Mouse (Mus musculus): ENCODE measurements at regions not wholly inside any gene's neighbourhood (a gene's known extent, or its start where the extent isn't known, plus 50 kb on each side); places are given as distances from the start of the nearest gene placed in this dataset.

- H3K9ac ChIP-seq (replicated peaks; ENCODE audit: low read depth, low read length) = no peak overlapping the region
- H3K4me3 ChIP-seq (ENCODE audit: low read depth, low read length) = no peak overlapping the region
- H3K27ac ChIP-seq (ENCODE audit: low read length) = no peak overlapping the region
- no peak for ATAC-seq (ENCODE audit: insufficient number of reproducible peaks, insufficient read depth, low FRiP score, low read depth)
- WGBS = 93% methylated on average over 9 of the region's 9 CpGs
- H3K36me3 ChIP-seq (ENCODE audit: control insufficient read depth, insufficient read depth, low read length) = no peaks in the 10 kb centered on the region
- H3K9me3 ChIP-seq (ENCODE audit: control insufficient read depth, low read depth, low read length) = no peaks in the 10 kb centered on the region
- H3K4me1 ChIP-seq (ENCODE audit: control insufficient read depth, insufficient read depth, low read length) = peaks cover 19% of the 10 kb centered on the region
- H3K4me2 ChIP-seq (replicated peaks; ENCODE audit: low read depth, low read length) = no peak overlapping the region
- no peaks in the 10 kb centered on the region for H3K27me3 ChIP-seq (ENCODE audit: control insufficient read depth, insufficient read depth, low read length)
Observed at GRCm38 (mm10) chr9:116388025-116388424, 212.9 kb upstream of the Tgfbr2 start.

- 54% methylated on average over 21 of the region's 21 CpGs for WGBS
- H3K27ac ChIP-seq (ENCODE audit: low read length) = peak overlapping the region; percentile 81; the same call in 1 of the 2 replicates
- H3K27me3 ChIP-seq (ENCODE audit: control insufficient read depth, insufficient read depth, low read length) = no peaks in the 10 kb centered on the region
- H3K4me2 ChIP-seq (replicated peaks; ENCODE audit: low read depth, low read length) = peak overlapping the region; percentile 45
- H3K9ac ChIP-seq (replicated peaks; ENCODE audit: low read depth, low read length) = no peak overlapping the region
- peak; percentile 29; the same call in 1 of the 2 replicates for ATAC-seq (ENCODE audit: insufficient number of reproducible peaks, insufficient read depth, low FRiP score, low read depth)
- H3K4me3 ChIP-seq (ENCODE audit: low read depth, low read length) = no peak overlapping the region
- no peaks in the 10 kb centered on the region for H3K9me3 ChIP-seq (ENCODE audit: control insufficient read depth, low read depth, low read length)
- H3K4me1 ChIP-seq (ENCODE audit: control insufficient read depth, insufficient read depth, low read length) = peaks cover 19% of the 10 kb centered on the region
- H3K36me3 ChIP-seq (ENCODE audit: control insufficient read depth, insufficient read depth, low read length) = no peaks in the 10 kb centered on the region
Observed at GRCm38 (mm10) chr9:116384176-116385076, 209.3 kb upstream of the Tgfbr2 start.

GRCm38 (mm10) chr9:116383411-116384101 lies 208.4 kb upstream of the Tgfbr2 start:
- no peak overlapping the region for H3K4me3 ChIP-seq (ENCODE audit: low read depth, low read length)

GRCm38 (mm10) chr9:116377706-116378105 lies 202.5 kb upstream of the Tgfbr2 start:
- Histone ChIP-seq H3K9ac (replicated peaks; ENCODE audit: low read depth, low read length) (no peak overlapping the region), H3K36me3 (ENCODE audit: control insufficient read depth, insufficient read depth, low read length) (no peaks in the 10 kb centered on the region), H3K9me3 (ENCODE audit: control insufficient read depth, low read depth, low read length) (no peaks in the 10 kb centered on the region), H3K4me1 (ENCODE audit: control insufficient read depth, insufficient read depth, low read length) (no peaks in the 10 kb centered on the region), H3K27me3 (ENCODE audit: control insufficient read depth, insufficient read depth, low read length) (no peaks in the 10 kb centered on the region), H3K4me2 (replicated peaks; ENCODE audit: low read depth, low read length) (no peak overlapping the region), H3K4me3 (ENCODE audit: low read depth, low read length) (no peak overlapping the region), H3K27ac (ENCODE audit: low read length) (no peak overlapping the region)
- no peak for ATAC-seq (ENCODE audit: insufficient number of reproducible peaks, insufficient read depth, low FRiP score, low read depth)
- WGBS = 72% methylated on average over 1 of the region's 1 CpGs

More at GRCm38 (mm10) chr9:116383411-116384101, 208.4 kb upstream of the Tgfbr2 start:
- Histone ChIP-seq H3K9me3 (ENCODE audit: control insufficient read depth, low read depth, low read length) (no peaks in the 10 kb centered on the region), H3K9ac (replicated peaks; ENCODE audit: low read depth, low read length) (no peak overlapping the region), H3K4me2 (replicated peaks; ENCODE audit: low read depth, low read length) (peak overlapping the region; percentile 45), H3K27me3 (ENCODE audit: control insufficient read depth, insufficient read depth, low read length) (no peaks in the 10 kb centered on the region), H3K36me3 (ENCODE audit: control insufficient read depth, insufficient read depth, low read length) (no peaks in the 10 kb centered on the region), H3K4me1 (ENCODE audit: control insufficient read depth, insufficient read depth, low read length) (peaks cover 19% of the 10 kb centered on the region), H3K27ac (ENCODE audit: low read length) (peak overlapping the region; percentile 81)
- ATAC-seq (ENCODE audit: insufficient number of reproducible peaks, insufficient read depth, low FRiP score, low read depth) = peak; percentile 84
- 12% methylated on average over 18 of the region's 18 CpGs for WGBS

GRCm38 (mm10) chr9:116375658-116376357 lies 200.6 kb upstream of the Tgfbr2 start:
- WGBS = 63% methylated on average over 12 of the region's 12 CpGs
- no peaks in the 10 kb centered on the region for H3K4me1 ChIP-seq (ENCODE audit: control insufficient read depth, insufficient read depth, low read length)

GRCm38 (mm10) chr9:116374343-116374742 lies 199.2 kb upstream of the Tgfbr2 start:
- no peaks in the 10 kb centered on the region for H3K27me3 ChIP-seq (ENCODE audit: control insufficient read depth, insufficient read depth, low read length)
- H3K36me3 ChIP-seq (ENCODE audit: control insufficient read depth, insufficient read depth, low read length) = no peaks in the 10 kb centered on the region
- no peak overlapping the region for H3K9ac ChIP-seq (replicated peaks; ENCODE audit: low read depth, low read length)
- H3K9me3 ChIP-seq (ENCODE audit: control insufficient read depth, low read depth, low read length) = no peaks in the 10 kb centered on the region
- no peak overlapping the region for H3K4me2 ChIP-seq (replicated peaks; ENCODE audit: low read depth, low read length)
- WGBS = 48% methylated on average over 4 of the region's 4 CpGs
- no peak overlapping the region for H3K27ac ChIP-seq (ENCODE audit: low read length)
- no peaks in the 10 kb centered on the region for H3K4me1 ChIP-seq (ENCODE audit: control insufficient read depth, insufficient read depth, low read length)
- no peak overlapping the region for H3K4me3 ChIP-seq (ENCODE audit: low read depth, low read length)
- ATAC-seq (ENCODE audit: insufficient number of reproducible peaks, insufficient read depth, low FRiP score, low read depth) = no peak

More at GRCm38 (mm10) chr9:116375658-116376357, 200.6 kb upstream of the Tgfbr2 start:
- Histone ChIP-seq H3K9ac (replicated peaks; ENCODE audit: low read depth, low read length) (no peak overlapping the region), H3K4me3 (ENCODE audit: low read depth, low read length) (no peak overlapping the region), H3K4me2 (replicated peaks; ENCODE audit: low read depth, low read length) (no peak overlapping the region), H3K9me3 (ENCODE audit: control insufficient read depth, low read depth, low read length) (no peaks in the 10 kb centered on the region), H3K27ac (ENCODE audit: low read length) (no peak overlapping the region), H3K36me3 (ENCODE audit: control insufficient read depth, insufficient read depth, low read length) (no peaks in the 10 kb centered on the region), H3K27me3 (ENCODE audit: control insufficient read depth, insufficient read depth, low read length) (no peaks in the 10 kb centered on the region)
- ATAC-seq (ENCODE audit: insufficient number of reproducible peaks, insufficient read depth, low FRiP score, low read depth) = no peak

GRCm38 (mm10) chr9:116373396-116373795 lies 198.2 kb upstream of the Tgfbr2 start:
- no peak for ATAC-seq (ENCODE audit: insufficient number of reproducible peaks, insufficient read depth, low FRiP score, low read depth)
- Histone ChIP-seq H3K36me3 (ENCODE audit: control insufficient read depth, insufficient read depth, low read length) (no peaks in the 10 kb centered on the region), H3K27ac (ENCODE audit: low read length) (no peak overlapping the region), H3K4me2 (replicated peaks; ENCODE audit: low read depth, low read length) (no peak overlapping the region), H3K27me3 (ENCODE audit: control insufficient read depth, insufficient read depth, low read length) (no peaks in the 10 kb centered on the region), H3K9me3 (ENCODE audit: control insufficient read depth, low read depth, low read length) (no peaks in the 10 kb centered on the region), H3K4me3 (ENCODE audit: low read depth, low read length) (no peak overlapping the region), H3K4me1 (ENCODE audit: control insufficient read depth, insufficient read depth, low read length) (no peaks in the 10 kb centered on the region), H3K9ac (replicated peaks; ENCODE audit: low read depth, low read length) (no peak overlapping the region)
- 71% methylated on average over 3 of the region's 3 CpGs for WGBS

GRCm38 (mm10) chr9:116369059-116369718 lies 194.0 kb upstream of the Tgfbr2 start:
- Histone ChIP-seq H3K4me2 (replicated peaks; ENCODE audit: low read depth, low read length) (no peak overlapping the region), H3K9me3 (ENCODE audit: control insufficient read depth, low read depth, low read length) (no peaks in the 10 kb centered on the region), H3K27ac (ENCODE audit: low read length) (no peak overlapping the region), H3K9ac (replicated peaks; ENCODE audit: low read depth, low read length) (no peak overlapping the region), H3K4me1 (ENCODE audit: control insufficient read depth, insufficient read depth, low read length) (no peaks in the 10 kb centered on the region), H3K27me3 (ENCODE audit: control insufficient read depth, insufficient read depth, low read length) (no peaks in the 10 kb centered on the region), H3K4me3 (ENCODE audit: low read depth, low read length) (no peak overlapping the region), H3K36me3 (ENCODE audit: control insufficient read depth, insufficient read depth, low read length) (no peaks in the 10 kb centered on the region)
- 0 out of 2 replicates have a peak, but pooled peaks have one; percentile 28 for ATAC-seq (ENCODE audit: insufficient number of reproducible peaks, insufficient read depth, low FRiP score, low read depth)
